Mouse (Mus musculus) spleen, postnatal 0 days (tissue): ENCODE results near the gene Olfr1480. TPM values are rescaled to one million over a fixed set of nuclear protein-coding genes. Genes with fewer than 3 reads are reported as not detected.

Experiments used
- polyA plus RNA-seq: library from polyadenylated mRNA; unstranded; fragments of >200 nt; fragmentation: Nextera tagmentation; extraction: Ambion mirVana; gene quantifications from 2 replicates; pipeline ENCODE4 v1.2.1, GENCODE M21; 2015

The Olfr1480 gene
- not detected in 2 replicates for polyA plus RNA-seq

DNA sequence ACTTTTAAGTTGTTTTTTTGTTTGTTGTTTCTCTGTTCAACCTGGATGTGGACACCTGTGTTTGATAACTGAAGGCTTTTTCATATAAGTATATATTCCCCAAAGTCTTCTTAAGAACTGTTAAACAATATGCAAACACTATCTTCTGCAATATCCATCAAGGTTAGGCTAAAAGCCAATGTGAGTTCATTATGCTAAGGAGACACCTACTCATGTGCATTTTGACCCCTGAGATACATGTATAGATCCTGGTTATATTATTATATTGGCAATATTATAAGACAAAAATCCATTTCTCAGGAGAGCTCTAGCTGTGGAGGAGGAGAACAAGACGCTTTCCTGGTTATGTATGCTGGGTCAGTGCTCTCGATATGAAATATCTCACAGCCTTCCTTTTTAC, at the start of gene Olfr1480:
TSS of gene Olfr1480 (plus strand) at position 301 of the 400 bp plus-strand sequence.

DNA sequence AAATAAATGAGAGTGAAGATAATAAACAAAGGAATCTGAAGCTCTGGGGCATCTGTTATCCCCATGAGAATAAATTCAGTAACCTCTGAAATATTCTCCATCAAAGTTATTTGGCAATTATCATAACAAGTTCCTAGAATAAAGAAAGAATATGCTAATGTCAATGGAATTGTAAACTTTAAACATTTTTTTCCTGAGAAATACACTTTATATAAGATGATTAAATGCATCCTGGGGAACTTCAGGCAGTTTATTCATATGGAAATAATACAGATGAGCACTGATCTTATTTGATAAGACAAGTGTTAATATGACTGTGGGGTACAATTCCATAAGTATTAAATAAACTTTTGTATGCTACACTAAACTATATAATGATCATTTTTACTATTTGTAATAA, 47.6 kb upstream of the Olfr1480 start, which contains the start of gene Olfr1475:
TSS of gene Olfr1475 (minus strand) at position 101 of the 400 bp plus-strand sequence.

DNA sequence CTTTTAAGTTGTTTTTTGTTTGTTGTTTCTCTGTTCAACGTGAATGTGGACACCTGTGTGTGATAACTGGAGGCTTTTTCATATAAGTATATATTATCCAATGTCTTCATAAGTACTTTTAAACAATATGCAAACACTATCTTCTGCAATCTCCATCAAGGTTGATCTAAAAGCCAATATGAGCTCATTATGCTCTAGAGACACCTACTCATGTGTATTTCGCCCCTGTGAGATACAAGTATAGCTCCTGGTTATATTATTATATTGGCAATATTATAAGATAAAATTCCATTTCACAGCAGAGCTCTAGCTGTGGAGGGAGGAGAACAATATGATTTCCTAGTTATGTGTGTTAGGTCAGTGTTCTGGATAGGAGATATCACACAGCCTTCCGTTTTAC, 27.5 kb upstream of the Olfr1480 start, which contains the start of gene Olfr1477:
TSS of gene Olfr1477 (plus strand) at position 301 of the 400 bp plus-strand sequence.

Other genes starting within 250 kb of the Olfr1480 start
- not detected in 2 replicates for gene Olfr1465, start 212.4 kb upstream of the Olfr1480 start, polyA plus RNA-seq
- not detected in 2 replicates for gene Olfr1466, start 189.1 kb upstream of the Olfr1480 start, polyA plus RNA-seq
- gene Olfr1467, start 165.7 kb upstream of the Olfr1480 start, polyA plus RNA-seq = not detected in 2 replicates
- gene Olfr1469, start 120.1 kb upstream of the Olfr1480 start, polyA plus RNA-seq = not detected in 2 replicates
- not detected in 2 replicates for gene Olfr1471, start 84.5 kb upstream of the Olfr1480 start, polyA plus RNA-seq
- not detected in 2 replicates for gene Olfr1472, start 71.8 kb upstream of the Olfr1480 start, polyA plus RNA-seq
- not detected in 2 replicates for gene Olfr1474, start 58.3 kb upstream of the Olfr1480 start, polyA plus RNA-seq
- gene Olfr1475, start 47.7 kb upstream of the Olfr1480 start, polyA plus RNA-seq = not detected in 2 replicates
- not detected in 2 replicates for gene Olfr1477, start 27.4 kb upstream of the Olfr1480 start, polyA plus RNA-seq
- not detected in 2 replicates for gene Olfr1484, start 55.6 kb downstream of the Olfr1480 start, polyA plus RNA-seq
- not detected in 2 replicates for gene Olfr1487, start 89.5 kb downstream of the Olfr1480 start, polyA plus RNA-seq
- not detected in 2 replicates for gene Olfr1489, start 103.7 kb downstream of the Olfr1480 start, polyA plus RNA-seq
- not detected in 2 replicates for gene Olfr1490, start 123.2 kb downstream of the Olfr1480 start, polyA plus RNA-seq
- gene Olfr1491, start 169.4 kb downstream of the Olfr1480 start, polyA plus RNA-seq = not detected in 2 replicates
- gene Olfr1493-ps1, start 195.4 kb downstream of the Olfr1480 start, polyA plus RNA-seq = not detected in 2 replicates
- gene Olfr1494, start 211.8 kb downstream of the Olfr1480 start, polyA plus RNA-seq = not detected in 2 replicates
- gene Olfr1495, start 236.7 kb downstream of the Olfr1480 start, polyA plus RNA-seq = not detected in 2 replicates
- not detected in 2 replicates for gene Olfr1496, start 250.0 kb downstream of the Olfr1480 start, polyA plus RNA-seq